8 mouse cellular contexts compared by ENCODE assay signal in genomic region chr11:69758090-69758456, GRCm38 (mm10). TPM values are rescaled to one million over a fixed set of nuclear protein-coding genes. Genes with fewer than 3 reads are reported as not detected.
DNase-seq lines count a peak whose midpoint lies in the region; ATAC-seq lines count a peak whose summit lies in the region.

No protein-coding gene starts in this region.

- no peaks in the 10 kb centered on the region for H3K27me3 ChIP-seq in hindbrain, embryonic 16.5 days (replicated peaks; ENCODE audit: control insufficient read depth, insufficient read depth, low read length)

- H3K4me3 ChIP-seq in hindbrain, embryonic 16.5 days (ENCODE audit: low read length) = peak overlapping the region; percentile 57
- H3K4me3 ChIP-seq in macrophage (ENCODE audit: inconsistent target) = peak overlapping the region; percentile 53

- peak overlapping the region; percentile 57 for H3K4me2 ChIP-seq in hindbrain, embryonic 16.5 days (ENCODE audit: low read length)

- peaks cover 48% of the 10 kb centered on the region for H3K79me2 ChIP-seq in macrophage (ENCODE audit: inconsistent target)

- peak overlapping the region; percentile 70 for H3K9ac ChIP-seq in hindbrain, embryonic 16.5 days (ENCODE audit: low read depth, low read length)

- DNase-seq in R1 (ENCODE audit: low read depth, low spot score) = peak; percentile 90
- peak; percentile 99 for DNase-seq in cerebellum, postnatal 25 days
- peak; percentile 96 to 97 for DNase-seq in frontal cortex, postnatal 36 days (ENCODE audit: low spot score in 2 of 2)
- peak; percentile 97 for DNase-seq in left cerebral cortex, adult 18-20 months (ENCODE audit: low spot score in 2 of 2)
- peak; percentile 97 for DNase-seq in right cerebral cortex, adult 18-20 months
- DNase-seq in urinary bladder, postnatal 10 days (ENCODE audit: low spot score) = peak; percentile 88

- ATAC-seq in hindbrain, embryonic 16.5 days = peak; percentile 87

- H3K9me3 ChIP-seq in hindbrain, embryonic 16.5 days (ENCODE audit: control insufficient read depth, low read length) = no peaks in the 10 kb centered on the region

- H3K36me3 ChIP-seq in hindbrain, embryonic 16.5 days (ENCODE audit: control insufficient read depth, insufficient read depth, low read length) = no peaks in the 10 kb centered on the region
- no peaks in the 10 kb centered on the region for H3K36me3 ChIP-seq in macrophage (ENCODE audit: inconsistent target)

- peak overlapping the region; percentile 93 for H3K27ac ChIP-seq in hindbrain, embryonic 16.5 days (ENCODE audit: low read depth, low read length)
- H3K27ac ChIP-seq in macrophage = peak overlapping the region; percentile 95

- H3K4me1 ChIP-seq in hindbrain, embryonic 16.5 days (ENCODE audit: control insufficient read depth, insufficient read depth, low read depth, low read length) = peaks cover 32% of the 10 kb centered on the region

- 0% methylated on average over 26 of the region's 26 CpGs for WGBS in hindbrain, embryonic 16.5 days
- under 1% methylated on average over 17 of the region's 26 CpGs for WGBS in macrophage (ENCODE audit: missing documents)

RNA-seq across cellular contexts. Expression of gene Polr2a, which starts 0.4 kb away (rescaled TPM):
- 12.1 and 14.9 TPM in 2 replicates for polyA plus RNA-seq in hindbrain, embryonic 16.5 days (2015; fragmentation: Nextera tagmentation; extraction: Ambion mirVana)
- total RNA-seq in left cerebral cortex, adult 18-20 months (2021) = 10 to 100 TPM; 44.2 to 46.2 TPM
- 100 to 1,000 TPM in 17 of 26 experiments, 10 to 100 TPM in 9; 44.9 to 203 (median 109) TPM for total RNA-seq in macrophage (2018; cell fraction: chromatin; rRNA removed)
- 100 to 1,000 TPM in 13 of 26 experiments, 10 to 100 TPM in 13; 62.8 to 142 (median 98.7) TPM for total RNA-seq in macrophage (2018; cell fraction: cytosol; rRNA removed)
- 100 to 1,000 TPM in 20 of 26 experiments, 10 to 100 TPM in 6; 55.8 to 150 (median 113) TPM for total RNA-seq in macrophage (2018; cell fraction: nucleus; rRNA removed)
- polyA plus RNA-seq in macrophage (2018) = 63.4 to 133 TPM (median 79.6 TPM) in 3 replicates

RNA-seq across cellular contexts. Expression of gene Slc35g3, which starts 3.7 kb away (rescaled TPM):
- polyA plus RNA-seq in hindbrain, embryonic 16.5 days (2015; fragmentation: Nextera tagmentation; extraction: Ambion mirVana) = 0.41 and 0.87 TPM in 2 replicates
- total RNA-seq in left cerebral cortex, adult 18-20 months (2021) = not detected
- total RNA-seq in macrophage (2018; cell fraction: chromatin; rRNA removed) = not detected
- not detected for total RNA-seq in macrophage (2018; cell fraction: cytosol; rRNA removed)
- total RNA-seq in macrophage (2018; cell fraction: nucleus; rRNA removed) = not detected
- polyA plus RNA-seq in macrophage (2018) = not detected in 3 replicates

RNA-seq across cellular contexts. Expression of gene Zbtb4, which starts 7.6 kb away (rescaled TPM):
- 5.8 and 6.2 TPM in 2 replicates for polyA plus RNA-seq in hindbrain, embryonic 16.5 days (2015; fragmentation: Nextera tagmentation; extraction: Ambion mirVana)
- total RNA-seq in left cerebral cortex, adult 18-20 months (2021) = 100 to 1,000 TPM; 146 to 156 TPM
- 10 to 100 TPM in 21 of 26 experiments, 1 to 10 TPM in 5; 6.7 to 40.7 (median 21.4) TPM for total RNA-seq in macrophage (2018; cell fraction: chromatin; rRNA removed)
- total RNA-seq in macrophage (2018; cell fraction: cytosol; rRNA removed) = 10 to 100 TPM in 25 of 26 experiments, 1 to 10 TPM in 1; 8.5 to 18.3 (median 13.5) TPM
- total RNA-seq in macrophage (2018; cell fraction: nucleus; rRNA removed) = 10 to 100 TPM in 22 of 26 experiments, 1 to 10 TPM in 4; 6.5 to 34.8 (median 18.1) TPM
- polyA plus RNA-seq in macrophage (2018) = 11.6 to 17.8 TPM (median 12.0 TPM) in 3 replicates

RNA-seq across cellular contexts. Expression of gene Chrnb1, which starts 37.7 kb away (rescaled TPM):
- 1.4 and 2.9 TPM in 2 replicates for polyA plus RNA-seq in hindbrain, embryonic 16.5 days (2015; fragmentation: Nextera tagmentation; extraction: Ambion mirVana)
- total RNA-seq in left cerebral cortex, adult 18-20 months (2021) = 1 to 10 TPM; 1.2 TPM
- under 1 TPM in 6 of 26 experiments, not detected in 20; 0.41 to 0.78 (median 0.60) TPM for total RNA-seq in macrophage (2018; cell fraction: chromatin; rRNA removed)
- total RNA-seq in macrophage (2018; cell fraction: cytosol; rRNA removed) = under 1 TPM in 14 of 26 experiments, not detected in 12; 0.06 to 0.18 (median 0.09) TPM
- total RNA-seq in macrophage (2018; cell fraction: nucleus; rRNA removed) = under 1 TPM in 9 of 26 experiments, not detected in 17; 0.22 to 0.94 (median 0.28) TPM
- not detected in 3 replicates for polyA plus RNA-seq in macrophage (2018)

RNA-seq across cellular contexts. Expression of gene Fgf11, which starts 43.6 kb away (rescaled TPM):
- 6.7 and 7.2 TPM in 2 replicates for polyA plus RNA-seq in hindbrain, embryonic 16.5 days (2015; fragmentation: Nextera tagmentation; extraction: Ambion mirVana)
- 10 to 100 TPM; 17.1 to 18.5 TPM for total RNA-seq in left cerebral cortex, adult 18-20 months (2021)
- total RNA-seq in macrophage (2018; cell fraction: chromatin; rRNA removed) = 1 to 10 TPM in 12 of 26 experiments, under 1 TPM in 8, not detected in 6; 0.22 to 2.7 (median 1.1) TPM
- total RNA-seq in macrophage (2018; cell fraction: cytosol; rRNA removed) = 1 to 10 TPM in 10 of 26 experiments, under 1 TPM in 16; 0.30 to 1.5 (median 0.81) TPM
- total RNA-seq in macrophage (2018; cell fraction: nucleus; rRNA removed) = 1 to 10 TPM in 11 of 26 experiments, under 1 TPM in 14, not detected in 1; 0.24 to 7.0 (median 0.85) TPM
- 0.69 to 2.7 TPM (median 2.3 TPM) in 3 replicates for polyA plus RNA-seq in macrophage (2018)

Comparison
In these comparisons a context has a peak if more than half of its experiments do, and no peak if none do; other contexts are left out.
1. Peak in every context shown above with its lines: DNase-seq, ATAC-seq, H3K4me3 ChIP-seq and H3K27ac ChIP-seq.